Mouse (Mus musculus): Measurements from ENCODE around the gene Tac2.

DNA sequence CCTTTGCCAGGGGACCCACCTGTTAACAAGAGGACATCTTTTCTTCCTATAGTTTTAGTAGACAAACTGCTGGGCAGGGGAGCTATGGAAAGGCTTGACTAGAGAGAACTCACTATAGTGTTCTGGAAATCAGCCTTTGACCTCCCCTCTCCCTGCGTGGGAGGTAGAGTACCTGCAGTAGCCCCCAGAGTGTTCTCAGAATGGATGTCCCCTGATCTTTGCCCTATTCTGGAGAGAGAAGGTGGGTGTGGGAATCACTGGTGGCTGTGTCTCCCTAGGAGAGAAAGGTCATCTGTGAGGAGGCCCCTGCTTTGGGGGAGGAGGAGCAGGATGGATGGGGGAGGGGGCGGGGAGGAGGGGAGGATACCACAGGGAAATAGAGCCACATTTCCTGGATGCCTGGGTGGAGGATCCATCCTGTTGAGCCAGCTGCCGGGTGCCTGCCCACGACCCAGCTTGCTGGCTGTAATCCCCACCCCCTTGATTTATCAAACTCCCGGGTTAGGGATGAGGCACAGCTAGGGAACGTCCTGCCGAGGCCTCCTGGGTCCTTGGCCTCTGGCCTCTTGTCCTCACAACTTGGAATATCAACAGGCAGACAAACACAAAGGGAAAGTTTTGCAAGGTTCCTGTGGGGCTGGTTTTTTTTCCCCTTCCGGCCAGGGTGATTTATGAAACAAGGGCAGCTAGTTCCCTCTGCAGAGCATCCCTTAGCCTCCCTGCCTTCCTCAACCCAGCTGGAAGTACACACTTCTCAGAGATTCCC lies 24.8 kb downstream of the Tac2 start:
- no peak for TF ChIP-seq CTCF (IDR thresholded peaks at IDR 0.05; ENCODE audit: low read depth, low read length)
- TF ChIP-seq POLR2A (IDR thresholded peaks at IDR 0.05; ENCODE audit: borderline replicate concordance, low read depth, low read length): no peak
